Mouse (Mus musculus) liver, adult 2 months (tissue): ENCODE measurements at regions not wholly inside any gene's neighbourhood (a gene's known extent, or its start where the extent isn't known, plus 50 kb on each side); places are given as distances from the start of the nearest gene placed in this dataset.

Experiments used
- DNase-seq: peaks from one replicate; pipeline ENCODE4 v3.0.0-alpha.2; 2011; ENCODE audit warnings: low read depth, low spot score; ENCODE audit errors: extremely low read depth
- H3K27ac ChIP-seq: fragments of 200-500 bp; replicated peaks from 2 replicates; pipeline ENCODE4 v1.5.1; 2012; ENCODE audit warnings: low read depth, mild to moderate bottlenecking, control low read depth, inconsistent platforms, low read length; ENCODE audit not compliant: insufficient read depth
- H3K27me3 ChIP-seq: fragments of 200-500 bp; 2 replicates; pipeline ENCODE4 v1.6.1; 2012; ENCODE audit warnings: mild to moderate bottlenecking, moderate library complexity, low read length, inconsistent platforms; ENCODE audit not compliant: control insufficient read depth, insufficient read depth
- H3K36me3 ChIP-seq: fragments of 200-500 bp; 2 replicates; pipeline ENCODE4 v1.6.1; 2012; ENCODE audit warnings: low read length, inconsistent platforms; ENCODE audit not compliant: control insufficient read depth, insufficient read depth
- H3K4me1 ChIP-seq: fragments of 200-500 bp; 2 replicates; pipeline ENCODE4 v1.6.1; 2011; ENCODE audit warnings: low read length; ENCODE audit not compliant: control insufficient read depth, insufficient read depth
- H3K4me3 ChIP-seq: fragments of 200-500 bp; 2 replicates; pipeline ENCODE4 v1.5.1; 2011; ENCODE audit warnings: low read depth, mild to moderate bottlenecking, control low read depth, low read length, moderate library complexity; ENCODE audit not compliant: insufficient read depth
- H3K79me2 ChIP-seq: fragments of 200-500 bp; 2 replicates; pipeline ENCODE4 v1.6.1; 2012; ENCODE audit warnings: inconsistent platforms, mild to moderate bottlenecking, low read length, moderate library complexity; ENCODE audit not compliant: control insufficient read depth, insufficient read depth
- H3K9ac ChIP-seq: fragments of 200-500 bp; 2 replicates; pipeline ENCODE4 v1.6.1; 2012; ENCODE audit warnings: low read depth, mild to moderate bottlenecking, control low read depth, inconsistent platforms, low read length
- CTCF ChIP-seq: fragments of 200-500 bp; IDR thresholded peaks from 2 replicates; pipeline ENCODE4 v1.5.1; 2011; ENCODE audit warnings: low read depth, low read length, control low read depth
- POLR2A ChIP-seq: fragments of 200-500 bp; IDR thresholded peaks from 2 replicates; pipeline ENCODE4 v1.6.1; 2011; ENCODE audit warnings: low read length, control low read depth; ENCODE audit not compliant: insufficient read depth; ENCODE audit errors: extremely low read depth
- WGBS: fragments of 180-500 bp; shearing (Covaris S2); methylation state at CpG from one replicate; pipeline ENCODE4 v1.1.7; 2018; 5-methylcytosine and 5-hydroxymethylcytosine counted together

GRCm38 (mm10) chr16:62681880-62682279 is 104.7 kb downstream of the Nsun3 start:
- Histone ChIP-seq H3K79me2 (no peaks in the 10 kb centered on the region), H3K4me3 (no peak overlapping the region), H3K27ac (no peak overlapping the region), H3K9ac (no peak overlapping the region), H3K27me3 (no peaks in the 10 kb centered on the region), H3K4me1 (no peaks in the 10 kb centered on the region), H3K36me3 (no peaks in the 10 kb centered on the region)
- DNase-seq = no peak
- 84% methylated on average over 5 of the region's 5 CpGs for WGBS
- TF ChIP-seq CTCF (no peak), POLR2A (no peak)

GRCm38 (mm10) chr16:62676815-62677214 is 109.8 kb downstream of the Nsun3 start:
- 74% methylated on average over 6 of the region's 6 CpGs for WGBS
- Histone ChIP-seq H3K79me2 (no peaks in the 10 kb centered on the region), H3K27ac (no peak overlapping the region), H3K36me3 (no peaks in the 10 kb centered on the region), H3K27me3 (no peaks in the 10 kb centered on the region), H3K4me3 (no peak overlapping the region), H3K9ac (no peak overlapping the region), H3K4me1 (no peaks in the 10 kb centered on the region)
- TF ChIP-seq CTCF = no peak
- no peak for TF ChIP-seq POLR2A
- no peak for DNase-seq

GRCm38 (mm10) chr16:62657383-62657782 is 129.2 kb downstream of the Nsun3 start:
- WGBS = 83% methylated on average over 2 of the region's 2 CpGs
- DNase-seq = no peak
- TF ChIP-seq CTCF = no peak
- no peak for TF ChIP-seq POLR2A
- Histone ChIP-seq H3K4me3 (no peak overlapping the region), H3K36me3 (no peaks in the 10 kb centered on the region), H3K4me1 (no peaks in the 10 kb centered on the region), H3K79me2 (no peaks in the 10 kb centered on the region), H3K27me3 (no peaks in the 10 kb centered on the region), H3K9ac (no peak overlapping the region), H3K27ac (no peak overlapping the region)

- H3K79me2 ChIP-seq = no peaks in the 10 kb centered on the region
- no peaks in the 10 kb centered on the region for H3K36me3 ChIP-seq
- H3K27me3 ChIP-seq = no peaks in the 10 kb centered on the region
- no peak overlapping the region for H3K27ac ChIP-seq
- no peaks in the 10 kb centered on the region for H3K4me1 ChIP-seq
- 78% methylated on average over 1 of the region's 1 CpGs for WGBS
- no peak for DNase-seq
- no peak overlapping the region for H3K9ac ChIP-seq
- H3K4me3 ChIP-seq = no peak overlapping the region
- no peak for TF ChIP-seq CTCF
- TF ChIP-seq POLR2A = no peak
Measured at GRCm38 (mm10) chr16:62654436-62654835, 132.2 kb downstream of the Nsun3 start.

GRCm38 (mm10) chr16:62653817-62654216 is 132.8 kb downstream of the Nsun3 start:
- Histone ChIP-seq H3K79me2 (no peaks in the 10 kb centered on the region), H3K4me3 (no peak overlapping the region), H3K27me3 (no peaks in the 10 kb centered on the region), H3K27ac (no peak overlapping the region), H3K36me3 (no peaks in the 10 kb centered on the region), H3K4me1 (no peaks in the 10 kb centered on the region), H3K9ac (no peak overlapping the region)
- 43% methylated on average over 8 of the region's 8 CpGs for WGBS
- no peak for DNase-seq
- no peak for TF ChIP-seq CTCF
- TF ChIP-seq POLR2A = no peak

- H3K4me1 ChIP-seq = no peaks in the 10 kb centered on the region
- no peak overlapping the region for H3K9ac ChIP-seq
- no peak for DNase-seq
- TF ChIP-seq POLR2A = no peak
- TF ChIP-seq CTCF = no peak
- H3K36me3 ChIP-seq = no peaks in the 10 kb centered on the region
- no peaks in the 10 kb centered on the region for H3K79me2 ChIP-seq
- no peak overlapping the region for H3K27ac ChIP-seq
- H3K27me3 ChIP-seq = no peaks in the 10 kb centered on the region
- no peak overlapping the region for H3K4me3 ChIP-seq
- 66% methylated on average over 6 of the region's 6 CpGs for WGBS
Measured at GRCm38 (mm10) chr16:62652769-62653465, 133.7 kb downstream of the Nsun3 start.
